Mouse (Mus musculus) cerebellum, adult 18-20 months (tissue): ENCODE data around the gene Faiml.

Source experiments
- DNase-seq, 2 experiments: peaks; one replicate each; pipeline ENCODE4 v3.0.0; 2021

Faiml gene

GRCm38 (mm10) chr9:99237139-99237538 lies at the start of gene Faiml:
Gene Faiml (minus strand): TSS chr9:99237239.
- no peak for DNase-seq

- DNase-seq: no peak
Observed at GRCm38 (mm10) chr9:99258891-99259290, 21.9 kb upstream of the Faiml start.

- DNase-seq: no peak
Observed at GRCm38 (mm10) chr9:99256821-99257220, 19.8 kb upstream of the Faiml start.

- no peak for DNase-seq
Observed at GRCm38 (mm10) chr9:99256206-99256605, 19.2 kb upstream of the Faiml start.

- no peak for DNase-seq
Observed at GRCm38 (mm10) chr9:99253861-99254260, 16.8 kb upstream of the Faiml start.

GRCm38 (mm10) chr9:99248906-99249305 lies 11.9 kb upstream of the Faiml start:
- no peak for DNase-seq

GRCm38 (mm10) chr9:99248304-99248703 lies 11.3 kb upstream of the Faiml start:
- DNase-seq: no peak

GRCm38 (mm10) chr9:99243895-99244293 lies 6.9 kb upstream of the Faiml start:
- DNase-seq: peak in 1 of 2 experiments; percentile 26

- peak; percentile 97 to 99 for DNase-seq
Observed at GRCm38 (mm10) chr9:99243190-99243894, 6.3 kb upstream of the Faiml start, which contains the start of gene Cep70. Gene Cep70 (plus strand): TSS chr9:99243367.

GRCm38 (mm10) chr9:99242533-99243189 lies 5.6 kb upstream of the Faiml start:
- DNase-seq: no peak

GRCm38 (mm10) chr9:99242035-99242434 lies 5.0 kb upstream of the Faiml start:
- DNase-seq: peak; percentile 64 to 72

GRCm38 (mm10) chr9:99240571-99240970 lies 3.5 kb upstream of the Faiml start:
- no peak for DNase-seq

GRCm38 (mm10) chr9:99239256-99239655 lies 2.2 kb upstream of the Faiml start:
- no peak for DNase-seq

GRCm38 (mm10) chr9:99238276-99238675 lies 1.2 kb upstream of the Faiml start:
- no peak for DNase-seq

- DNase-seq: no peak
Observed at GRCm38 (mm10) chr9:99229450-99229849, 7.6 kb downstream of the Faiml start.

- DNase-seq: no peak
Observed at GRCm38 (mm10) chr9:99224583-99224982, 12.5 kb downstream of the Faiml start.

GRCm38 (mm10) chr9:99221636-99222035 lies 15.4 kb downstream of the Faiml start:
- no peak for DNase-seq

- no peak for DNase-seq
Observed at GRCm38 (mm10) chr9:99217999-99218719, 18.9 kb downstream of the Faiml start.

- no peak for DNase-seq
Observed at GRCm38 (mm10) chr9:99216182-99216581, 20.9 kb downstream of the Faiml start.

GRCm38 (mm10) chr9:99212643-99213042 lies 24.4 kb downstream of the Faiml start:
- DNase-seq: no peak

GRCm38 (mm10) chr9:99183043-99183670 lies 53.9 kb downstream of the Faiml start:
- DNase-seq: no peak

GRCm38 (mm10) chr9:99182121-99182520 lies 54.9 kb downstream of the Faiml start:
- DNase-seq: no peak

- no peak for DNase-seq
Observed at GRCm38 (mm10) chr9:99180272-99180671, 56.8 kb downstream of the Faiml start.
